Mouse (Mus musculus) inflammation-experienced regulatory T-cells, adult 6 months (primary cell): ENCODE data around the gene Defb23. TPM values are rescaled to one million over a fixed set of nuclear protein-coding genes. Genes with fewer than 3 reads are reported as not detected.
"Not testable (repeated sequence)": the region's sequence is repeated elsewhere in the genome, so short reads cannot be mapped to it uniquely, and the experiment has no call there.

Experiments
- ATAC-seq: one replicate; pipeline ENCODE4 v1.8.0; 2017
- polyA plus RNA-seq, 3 experiments: library from polyadenylated mRNA; unstranded; fragments of 100-300 nt; shearing (Covaris generic); gene quantifications; one replicate each; pipeline ENCODE4 v1.2.1; 2017

Defb23 gene
- polyA plus RNA-seq, 3 experiments from 2014 or later: not detected

DNA sequence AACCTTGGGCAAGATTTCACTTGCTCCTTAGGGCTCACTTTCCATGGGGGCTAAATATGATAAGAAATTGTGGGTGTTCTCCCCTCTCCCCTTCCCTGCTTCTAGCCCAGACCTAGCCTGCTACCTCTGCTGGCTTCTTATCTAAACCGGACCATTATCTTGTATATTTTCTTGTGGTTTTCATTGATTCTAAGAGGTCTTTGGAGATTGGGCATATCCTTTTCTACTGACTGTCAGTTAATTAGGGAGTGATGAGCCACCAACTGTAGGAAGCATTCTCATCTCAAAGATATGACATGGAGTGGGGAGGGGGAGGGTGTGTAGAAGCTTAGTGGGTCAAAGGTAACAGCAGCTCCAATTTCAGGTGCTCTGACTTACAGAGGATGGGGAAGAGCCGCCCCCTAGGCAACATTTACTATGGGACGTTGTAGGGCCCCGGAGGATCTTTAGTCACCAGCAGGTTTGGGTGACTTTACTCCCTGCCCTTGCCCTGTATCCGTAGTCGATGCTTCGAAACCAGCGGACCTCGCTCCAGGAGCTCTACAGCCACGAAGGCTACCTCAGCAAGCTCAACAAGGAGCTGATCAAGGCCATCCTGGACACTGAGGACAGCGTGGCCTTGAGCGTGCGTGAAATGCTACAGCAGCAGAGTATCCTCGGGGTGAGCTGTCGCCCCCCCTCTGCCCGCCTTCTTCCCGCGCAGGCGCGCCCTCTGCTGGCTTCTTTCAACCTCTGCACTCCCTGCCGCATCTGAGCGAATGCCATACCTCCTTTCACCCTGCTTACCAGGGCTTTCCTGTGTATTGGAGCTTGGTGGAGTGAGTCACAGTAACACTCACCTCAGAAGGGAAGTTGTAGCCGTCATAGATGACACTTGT, 27.2 kb downstream of the Defb23 start:
- ATAC-seq: peak; percentile 89

DNA sequence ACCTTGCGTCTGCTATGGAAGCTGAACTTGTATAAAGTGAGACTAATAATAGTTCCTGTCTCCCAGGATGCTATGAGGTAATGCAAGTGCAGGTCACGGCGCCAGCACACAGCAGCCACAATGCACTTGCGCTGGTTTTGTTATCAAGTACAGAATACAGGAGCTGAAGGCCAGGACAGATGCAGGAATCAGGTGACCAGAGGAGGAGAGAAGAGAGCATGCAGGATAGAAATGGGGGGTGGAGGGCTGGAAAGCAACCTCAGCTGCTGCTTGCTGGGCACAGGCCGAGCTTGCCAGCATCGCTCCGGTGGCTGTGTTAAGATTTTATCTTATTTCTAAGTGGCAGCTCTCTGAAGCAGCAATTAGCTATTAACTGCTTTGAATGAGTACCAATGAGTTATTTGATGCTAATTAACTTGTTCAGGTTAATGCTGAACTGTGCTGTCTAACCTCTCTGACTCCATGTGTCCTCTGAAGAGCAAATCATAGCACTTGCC, 28.0 kb downstream of the Defb23 start:
- ATAC-seq: no peak

DNA sequence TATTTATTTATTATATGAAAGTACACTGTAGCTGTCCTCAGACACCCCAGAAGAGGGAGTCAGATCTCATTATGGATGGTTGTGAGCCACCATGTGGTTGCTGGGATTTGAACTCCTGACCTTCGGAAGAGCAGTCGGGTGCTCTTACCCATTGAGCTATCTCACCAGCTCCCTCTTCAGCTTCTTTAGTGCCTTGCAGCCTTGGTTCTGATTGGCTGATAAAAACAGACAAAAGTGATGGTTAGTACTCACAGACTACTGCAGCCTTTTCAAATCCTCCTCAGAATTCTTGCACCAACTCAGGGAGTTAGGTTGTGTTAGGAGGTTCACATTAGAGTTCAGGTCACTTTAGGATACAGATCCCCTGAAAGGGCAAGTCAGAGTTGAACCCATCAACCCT, 35.9 kb downstream of the Defb23 start:
- not testable (repeated sequence) for ATAC-seq

DNA sequence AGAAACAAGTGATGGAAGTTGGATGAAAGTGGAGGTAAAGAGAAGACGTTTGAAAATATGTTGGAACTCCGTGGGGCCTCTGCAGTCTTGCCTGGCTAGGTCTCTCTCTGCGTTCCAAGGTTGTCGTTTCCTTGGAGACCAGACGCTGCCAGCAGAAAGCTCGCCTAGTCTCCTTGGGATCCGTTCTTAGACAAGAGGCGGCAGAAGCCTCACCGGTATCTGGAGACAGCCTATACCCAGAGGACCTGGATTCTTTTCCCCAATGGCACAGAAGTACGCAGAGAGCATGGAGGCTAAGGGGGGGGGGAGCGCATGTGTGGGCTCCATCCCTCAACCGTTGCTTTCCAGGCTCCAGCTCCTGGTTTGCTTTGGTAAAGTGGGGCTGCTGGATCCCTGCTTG, 36.9 kb downstream of the Defb23 start:
- no peak for ATAC-seq

DNA sequence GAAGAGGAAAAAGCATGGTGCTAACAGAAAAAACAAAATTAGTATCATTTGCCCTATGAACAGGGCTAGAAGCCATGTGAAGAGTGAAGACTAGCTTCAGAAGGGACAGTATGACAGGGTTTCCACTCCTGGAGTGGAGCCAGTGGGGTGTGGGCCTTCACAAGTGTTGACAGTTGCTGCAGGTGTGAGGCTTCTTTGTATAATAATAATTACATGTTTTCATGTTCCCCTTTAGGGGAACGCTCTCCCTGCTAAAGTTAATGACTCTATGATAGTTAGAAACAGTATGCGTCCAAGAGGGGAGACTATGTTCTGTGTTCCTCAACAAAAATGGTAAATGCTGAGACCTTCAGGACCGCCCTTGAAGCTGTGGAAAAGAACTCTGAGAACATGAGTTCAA, 48.6 kb downstream of the Defb23 start:
- no peak for ATAC-seq

DNA sequence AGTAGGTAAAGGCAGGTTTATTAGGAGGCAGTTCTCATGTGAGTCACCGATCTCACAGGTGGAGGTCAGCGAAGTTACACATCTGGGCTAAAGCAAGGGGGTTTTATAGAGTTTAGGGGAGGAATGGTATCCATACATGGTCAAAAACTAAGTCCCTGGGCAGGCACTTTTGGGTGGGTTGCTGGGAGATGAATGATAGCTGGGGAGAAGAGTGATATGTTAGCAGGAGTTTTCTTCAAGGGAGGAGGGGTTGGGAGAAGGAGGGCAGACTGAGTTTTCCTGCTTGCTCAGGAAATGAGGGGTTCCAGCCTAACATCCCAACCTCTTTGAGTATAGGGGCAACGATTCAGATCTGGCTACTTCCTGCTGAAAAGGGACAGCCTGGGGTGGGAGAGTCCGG, 49.1 kb downstream of the Defb23 start, which contains the start of gene 6820408C15Rik:
Gene 6820408C15Rik, plus strand, starts transcription at position 301 of the 400 bp plus-strand sequence.
- ATAC-seq: no peak

DNA sequence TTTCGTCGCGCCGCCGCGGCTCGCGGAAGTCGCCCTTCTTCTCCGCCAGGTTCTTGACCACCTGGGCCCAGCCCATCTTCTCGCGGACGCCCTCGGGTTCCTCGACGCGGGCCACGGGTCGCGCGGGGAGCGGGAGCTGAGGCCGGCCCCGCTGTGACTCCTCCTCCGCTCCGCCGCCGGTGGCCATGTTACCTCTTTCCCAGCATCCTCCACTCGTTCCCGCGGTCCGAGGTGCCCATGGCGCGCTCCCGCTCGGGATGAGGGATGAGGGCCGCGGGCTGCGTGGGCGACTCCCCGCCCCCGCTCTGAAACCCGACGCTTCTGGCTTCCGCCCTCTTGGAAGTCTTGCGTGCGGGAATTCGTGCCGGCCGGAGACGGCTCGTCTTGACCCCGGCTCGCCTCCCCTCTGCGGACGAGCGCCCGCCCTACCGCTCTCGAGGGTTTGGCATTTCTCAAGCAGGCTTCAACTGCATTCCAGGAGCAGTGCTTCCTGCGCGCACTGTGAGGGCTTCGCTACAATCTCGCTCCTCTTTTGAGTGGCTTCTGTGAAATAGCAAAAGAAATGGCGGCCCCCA, 49.7 kb downstream of the Defb23 start, which contains the start of gene Zcchc3:
Gene Zcchc3, minus strand, starts transcription at position 437 of the 575 bp plus-strand sequence.
- ATAC-seq: peak; percentile 68

DNA sequence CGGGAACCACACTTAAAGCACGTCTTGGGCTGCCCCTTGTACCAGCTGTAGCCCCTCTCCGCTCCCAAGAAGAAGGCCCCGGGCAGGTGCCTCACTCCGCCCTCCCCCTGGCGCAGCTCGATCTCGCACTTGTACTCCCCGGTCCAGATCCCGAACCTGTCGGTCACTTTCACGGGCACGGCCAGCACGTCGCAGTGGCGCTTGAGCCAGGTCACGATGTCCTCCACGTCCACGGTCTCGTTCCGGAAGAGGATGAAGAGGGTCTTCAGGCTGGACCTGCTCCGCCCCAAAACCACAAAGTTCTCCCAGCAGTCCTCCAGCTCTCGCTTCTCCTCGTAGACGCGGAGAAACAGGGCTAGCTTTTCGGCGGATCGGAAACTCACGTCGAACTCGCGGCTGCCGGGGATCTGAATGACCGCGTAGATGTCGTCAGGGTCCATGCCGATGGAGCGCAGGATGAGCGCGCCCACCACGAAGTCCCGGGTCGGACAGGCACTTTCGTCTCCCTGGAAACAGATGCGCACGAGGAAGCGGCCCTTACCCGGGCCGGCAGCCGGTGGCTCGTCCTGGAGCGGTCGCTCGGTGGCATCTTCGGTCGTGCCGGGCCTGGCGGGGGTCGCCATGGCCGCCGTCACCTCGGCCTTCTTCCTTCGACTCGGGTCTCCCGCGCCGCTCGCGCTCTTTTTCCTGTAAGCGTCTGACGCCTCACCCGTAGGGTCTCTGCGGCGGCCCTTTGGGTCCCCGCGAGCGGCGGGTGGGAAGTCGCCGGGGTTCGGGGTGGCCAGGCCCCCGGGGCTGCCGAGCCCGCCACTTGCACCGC, 50.4 kb downstream of the Defb23 start:
- ATAC-seq: peak; percentile 42

DNA sequence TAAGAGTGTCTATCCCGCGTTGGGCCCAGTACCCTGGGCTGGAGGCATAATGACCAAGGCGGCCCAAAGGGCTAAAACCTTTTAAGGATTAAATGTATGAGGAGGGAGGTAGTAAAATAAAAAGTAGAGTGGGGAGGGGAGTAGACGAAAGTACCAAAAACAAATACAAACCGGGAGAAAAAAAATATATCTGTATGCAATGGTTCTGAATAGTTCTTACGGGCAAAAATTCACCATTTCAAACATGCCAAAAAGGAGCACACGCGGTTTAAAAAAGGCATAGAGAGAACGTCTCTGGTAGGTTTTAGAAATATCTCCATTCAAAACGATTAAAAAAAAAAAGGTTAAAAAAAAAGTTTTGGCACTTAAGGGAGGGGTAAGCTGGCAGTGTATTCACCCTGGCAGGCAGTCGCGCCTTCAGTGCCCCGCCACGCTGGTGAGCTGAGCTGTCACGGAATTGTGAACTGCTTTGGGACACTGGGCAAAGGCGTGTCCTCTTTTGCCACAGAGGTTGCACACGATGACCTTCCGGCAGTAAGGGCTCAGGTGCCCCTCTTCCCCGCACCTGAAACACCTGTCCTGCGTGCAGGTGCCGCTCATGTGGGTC, 51.2 kb downstream of the Defb23 start:
- ATAC-seq: no peak

DNA sequence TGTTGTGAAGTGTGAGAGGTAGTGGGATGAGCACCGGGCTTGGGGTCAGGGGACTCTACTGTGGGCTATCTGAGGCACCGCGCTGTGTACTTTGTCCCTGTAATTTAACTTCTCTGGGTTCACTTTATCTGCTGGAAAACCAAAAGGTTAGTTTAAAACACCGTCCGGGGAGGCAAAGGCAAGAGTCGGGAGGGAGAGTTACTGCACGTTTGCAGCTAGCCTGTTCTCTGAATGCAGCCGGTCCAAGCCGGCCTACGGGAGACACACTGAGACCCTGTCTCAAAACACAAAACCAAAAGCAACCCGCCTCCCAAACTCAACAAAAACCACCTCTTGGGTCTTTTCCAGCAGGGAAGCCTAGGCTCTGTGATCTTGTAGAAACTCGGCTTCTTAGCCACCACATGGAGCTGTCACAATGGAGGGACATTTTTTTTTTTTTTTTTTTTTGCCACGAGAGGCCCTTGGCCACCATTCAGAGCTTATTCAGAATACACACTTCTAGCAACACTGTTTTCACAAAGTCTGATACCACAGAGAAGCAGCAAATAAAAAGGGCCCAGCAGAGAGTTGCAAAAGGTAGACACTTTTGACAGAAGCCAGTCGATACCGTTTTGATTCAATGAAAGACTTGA, 51.8 kb downstream of the Defb23 start:
- ATAC-seq: no peak

DNA sequence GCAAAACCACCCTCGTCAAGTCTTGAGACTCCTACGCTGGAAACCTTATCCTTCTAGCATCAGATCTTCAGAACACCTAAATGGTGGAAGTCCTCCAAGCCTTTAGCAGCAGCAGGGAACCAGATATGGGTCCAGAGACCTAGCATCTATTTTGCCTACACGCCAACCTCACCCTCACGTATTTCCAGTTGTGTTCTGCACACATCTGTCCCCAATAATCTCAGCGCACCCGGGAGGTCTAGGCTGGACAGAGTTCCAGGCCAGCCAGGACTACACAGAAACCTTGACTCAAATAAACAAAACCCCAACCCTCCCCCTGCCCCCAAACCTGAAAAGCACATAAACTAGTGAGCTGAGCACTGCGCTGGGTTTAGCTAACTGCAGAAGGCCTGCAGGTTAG, 52.9 kb downstream of the Defb23 start:
- ATAC-seq: no peak

DNA sequence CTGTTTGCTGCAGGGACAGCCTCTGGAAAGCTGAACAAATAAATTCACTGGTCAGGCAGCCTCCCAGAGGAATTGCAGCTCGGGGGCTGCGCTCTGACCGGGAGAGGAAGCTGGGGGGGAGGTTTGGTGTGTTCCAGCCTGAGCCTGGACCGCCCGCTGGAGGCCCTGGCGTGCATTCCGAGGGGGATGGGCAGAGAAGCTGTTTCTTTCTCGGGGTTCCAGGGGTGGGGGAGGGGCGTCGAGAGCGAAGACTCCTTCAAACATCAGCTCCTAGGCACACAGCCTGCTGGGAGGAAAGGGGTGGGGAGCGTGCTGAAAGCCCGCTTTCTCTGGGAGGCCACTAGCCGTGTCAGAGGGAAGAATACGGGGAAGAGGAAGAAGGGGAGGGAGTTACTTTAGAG, 53.4 kb downstream of the Defb23 start:
- no peak for ATAC-seq

DNA sequence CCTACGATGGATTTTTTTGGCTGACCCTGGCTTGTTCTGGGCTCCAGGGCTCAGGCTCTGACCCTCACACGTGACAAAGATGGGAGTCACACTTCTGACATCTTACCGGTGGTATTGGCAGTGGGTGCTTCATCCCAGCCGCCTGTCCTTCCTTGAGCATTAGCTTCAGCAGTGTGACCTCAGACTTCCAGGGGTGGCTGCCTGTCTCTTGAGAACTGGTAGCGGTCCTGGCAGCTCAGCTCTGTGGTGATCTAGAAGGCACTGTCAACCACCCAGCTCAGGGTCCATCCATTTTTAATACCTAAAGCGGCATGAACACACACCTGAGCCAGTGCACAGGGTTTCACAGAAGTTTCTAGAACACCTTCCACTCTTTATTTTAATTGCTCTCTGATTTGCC, 54.6 kb downstream of the Defb23 start:
- no peak for ATAC-seq

Other genes starting within 250 kb of the Defb23 start
- 10 to 100 TPM; 57.1 to 89.9 (median 83.2) TPM for gene Csnk2a1, start 237.8 kb downstream of the Defb23 start, polyA plus RNA-seq
- gene Tbc1d20, start 170.8 kb downstream of the Defb23 start, polyA plus RNA-seq: 10 to 100 TPM; 16.1 to 19.1 (median 16.8) TPM
- 10 to 100 TPM; 54.0 to 68.9 (median 63.6) TPM for gene Rbck1, start 132.0 kb downstream of the Defb23 start, polyA plus RNA-seq
- gene Trib3, start 120.6 kb downstream of the Defb23 start, polyA plus RNA-seq: 1 to 10 TPM; 1.7 to 3.5 (median 2.1) TPM
- not detected for gene Nrsn2, start 88.0 kb downstream of the Defb23 start, polyA plus RNA-seq
- under 1 TPM in 2 of 3 experiments, not detected in 1; 0.39 to 0.49 TPM for gene Sox12, start 66.6 kb downstream of the Defb23 start, polyA plus RNA-seq
- under 1 TPM; 0.34 to 0.95 (median 0.93) TPM for gene Zcchc3, start 49.6 kb downstream of the Defb23 start, polyA plus RNA-seq
- not detected for gene 6820408C15Rik, start 49.0 kb downstream of the Defb23 start, polyA plus RNA-seq
- not detected for gene Defb20, start 12.4 kb upstream of the Defb23 start, polyA plus RNA-seq
- gene Defb22, start 25.5 kb upstream of the Defb23 start, polyA plus RNA-seq: not detected
- not detected for gene Defb26, start 47.1 kb upstream of the Defb23 start, polyA plus RNA-seq
- not detected for gene Defb28, start 53.6 kb upstream of the Defb23 start, polyA plus RNA-seq
- gene Defb29, start 75.5 kb upstream of the Defb23 start, polyA plus RNA-seq: not detected
- gene Gm17416, start 104.7 kb upstream of the Defb23 start, polyA plus RNA-seq: not detected
- gene Defb21, start 108.1 kb upstream of the Defb23 start, polyA plus RNA-seq: not detected
- gene Defb19, start 115.7 kb upstream of the Defb23 start, polyA plus RNA-seq: not detected
- gene Defb45, start 134.8 kb upstream of the Defb23 start, polyA plus RNA-seq: not detected
- gene Defb36, start 139.7 kb upstream of the Defb23 start, polyA plus RNA-seq: not detected
- 1 to 10 TPM in 1 of 3 experiments, not detected in 2; 1.4 TPM for gene Defb25, start 158.4 kb upstream of the Defb23 start, polyA plus RNA-seq
- gene Rem1, start 162.3 kb upstream of the Defb23 start, polyA plus RNA-seq: not detected
- gene H13, start 204.8 kb upstream of the Defb23 start, polyA plus RNA-seq: 10 to 100 TPM; 61.6 to 72.9 (median 72.1) TPM
- 1 to 10 TPM; 2.4 to 3.7 (median 2.5) TPM for gene Mcts2, start 222.4 kb upstream of the Defb23 start, polyA plus RNA-seq